Mouse (Mus musculus): ENCODE measurements at regions not wholly inside any gene's neighbourhood (a gene's known extent, or its start where the extent isn't known, plus 50 kb on each side); places are given as distances from the start of the nearest gene placed in this dataset.

DNA sequence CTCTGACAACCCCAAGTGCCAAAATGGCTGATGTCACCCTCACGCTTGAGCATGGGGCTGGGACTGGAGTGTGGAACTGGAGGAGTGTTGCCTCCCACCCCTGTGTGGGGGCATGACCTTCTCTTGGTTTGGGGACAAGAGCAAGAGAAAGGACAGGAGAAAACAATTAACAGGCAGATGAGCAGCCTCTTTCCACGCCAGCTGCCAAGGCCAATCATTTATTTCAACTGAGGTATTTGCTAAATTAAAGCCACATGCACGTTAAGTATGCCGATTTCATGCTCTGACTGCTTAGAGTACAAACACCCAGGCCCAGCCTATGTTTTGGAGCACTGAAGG lies 119.3 kb upstream of the Prok2 start:
- TF ChIP-seq SIN3A (IDR thresholded peaks at IDR 0.05; ENCODE audit: low read length) = no peak
- TF ChIP-seq POLR2A (IDR thresholded peaks at IDR 0.05; ENCODE audit: control insufficient read depth in 1 of 2, insufficient read depth in 1 of 2, low read depth in 1 of 2, low read length in 2 of 2, poor library complexity in 1 of 2) = no peak
- TF ChIP-seq ZKSCAN1 (IDR thresholded peaks at IDR 0.05; ENCODE audit: low read depth, low read length) = no peak
- no peak overlapping the region for H3K27ac ChIP-seq (ENCODE audit: control insufficient read depth, low read depth, low read length)
- no peaks in the 10 kb centered on the region for H3K36me3 ChIP-seq (ENCODE audit: control insufficient read depth in 1 of 2, insufficient read depth in 2 of 2, low read length in 2 of 2)
- no peak overlapping the region for H3K4me3 ChIP-seq (ENCODE audit: control insufficient read depth in 1 of 2, insufficient read depth in 1 of 2, low read depth in 2 of 2, low read length in 2 of 2)
- H3K27me3 ChIP-seq (ENCODE audit: control insufficient read depth in 1 of 2, insufficient read depth in 2 of 2, low read length in 2 of 2) = no peaks in the 10 kb centered on the region
- no peaks in the 10 kb centered on the region for H3K79me2 ChIP-seq (ENCODE audit: control insufficient read depth, insufficient read depth, low read length, poor library complexity)
- no peaks in the 10 kb centered on the region for H3K9me3 ChIP-seq (replicated peaks; ENCODE audit: insufficient read depth, low read length)
- DNase-seq (ENCODE audit: low read depth, low spot score) = no peak
- no peak overlapping the region for H3K9ac ChIP-seq (ENCODE audit: control insufficient read depth, low read depth, low read length, poor library complexity, severe bottlenecking)
- H3K4me1 ChIP-seq (ENCODE audit: control insufficient read depth in 1 of 2, insufficient read depth in 2 of 2, low read length in 2 of 2) = no peaks in the 10 kb centered on the region

DNA sequence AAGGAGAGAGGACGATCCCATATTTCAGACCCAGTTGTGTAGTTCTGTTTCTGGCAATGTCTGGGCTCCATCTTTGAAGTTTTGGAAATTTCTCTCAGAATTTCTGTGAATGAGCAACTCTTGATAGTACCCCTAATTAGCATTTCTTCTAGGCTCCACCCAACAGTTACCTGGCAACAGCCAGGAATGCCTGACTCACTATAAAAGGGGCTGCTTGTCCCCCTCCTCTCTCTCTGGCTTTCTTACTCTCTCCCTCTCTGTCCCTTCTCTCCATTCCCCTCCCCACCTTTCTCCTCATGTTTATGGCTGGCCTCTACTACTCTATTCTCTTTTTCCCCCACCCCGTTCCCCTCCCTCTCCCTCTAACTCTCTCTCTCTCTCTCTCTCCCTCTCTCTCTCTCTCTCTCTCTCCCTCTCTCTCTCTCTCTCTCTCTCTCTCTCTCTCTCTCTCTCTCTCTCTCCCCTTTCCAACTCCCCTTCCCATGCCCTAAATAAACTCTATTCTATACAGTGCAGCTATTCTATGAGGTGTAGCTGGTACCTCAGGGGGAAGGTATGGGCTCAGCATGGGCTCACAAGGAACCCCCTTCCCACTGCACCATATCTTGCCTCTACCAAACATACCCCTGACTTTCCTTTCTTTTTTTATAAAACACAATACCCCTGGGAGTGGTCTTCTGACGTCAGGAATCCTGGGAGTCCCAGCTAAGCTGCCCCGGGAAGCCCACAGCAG lies 118.7 kb upstream of the Prok2 start:
- no peak overlapping the region for H3K27ac ChIP-seq (ENCODE audit: control insufficient read depth, low read depth, low read length)
- H3K9me3 ChIP-seq (replicated peaks; ENCODE audit: insufficient read depth, low read length) = no peaks in the 10 kb centered on the region
- H3K27me3 ChIP-seq (ENCODE audit: control insufficient read depth in 1 of 2, insufficient read depth in 2 of 2, low read length in 2 of 2) = no peaks in the 10 kb centered on the region
- no peaks in the 10 kb centered on the region for H3K36me3 ChIP-seq (ENCODE audit: control insufficient read depth in 1 of 2, insufficient read depth in 2 of 2, low read length in 2 of 2)
- no peak for TF ChIP-seq TCF12 (IDR thresholded peaks at IDR 0.05; ENCODE audit: low read depth, low read length)
- no peak for TF ChIP-seq CHD1 (IDR thresholded peaks at IDR 0.05; ENCODE audit: low read depth, low read length)
- TF ChIP-seq RCOR1 (IDR thresholded peaks at IDR 0.05; ENCODE audit: low read depth, low read length) = no peak
- TF ChIP-seq GABPA (IDR thresholded peaks at IDR 0.05; ENCODE audit: low read depth, low read length) = no peak
- no peak for TF ChIP-seq E2F4 (IDR thresholded peaks at IDR 0.05; ENCODE audit: borderline replicate concordance, low read depth, low read length)
- no peak for TF ChIP-seq SIN3A (IDR thresholded peaks at IDR 0.05; ENCODE audit: low read length)
- TF ChIP-seq USF2 (IDR thresholded peaks at IDR 0.05; ENCODE audit: borderline replicate concordance in 1 of 2, insufficient read depth in 1 of 2, low read depth in 1 of 2, low read length in 2 of 2) = no peak
- TF ChIP-seq POLR2AphosphoS2 (IDR thresholded peaks at IDR 0.05; ENCODE audit: low read length) = no peak
- TF ChIP-seq POLR2AphosphoS5 (IDR thresholded peaks at IDR 0.05; ENCODE audit: borderline replicate concordance, low read depth, low read length) = no peak
- no peak for TF ChIP-seq EP300 (IDR thresholded peaks at IDR 0.05; ENCODE audit: low read depth in 1 of 2, low read length in 2 of 2)
- TF ChIP-seq ELF1 (IDR thresholded peaks at IDR 0.05; ENCODE audit: low read depth, low read length) = no peak
- no peak for TF ChIP-seq KAT2A (conservative IDR thresholded peaks at IDR 0.05; ENCODE audit: low read depth, low read length)
- no peak for TF ChIP-seq BHLHE40 (IDR thresholded peaks at IDR 0.05; ENCODE audit: borderline replicate concordance, low read depth, low read length)
- TF ChIP-seq ZC3H11A (IDR thresholded peaks at IDR 0.05; ENCODE audit: low read depth, low read length) = no peak
- no peak for TF ChIP-seq ZNF384 (IDR thresholded peaks at IDR 0.05; ENCODE audit: low read depth, low read length)
- TF ChIP-seq USF1 (IDR thresholded peaks at IDR 0.05; ENCODE audit: low read depth, low read length) = no peak
- no peak for TF ChIP-seq CHD2 (IDR thresholded peaks at IDR 0.05; ENCODE audit: low read length)
- TF ChIP-seq TBP (IDR thresholded peaks at IDR 0.05; ENCODE audit: low read depth, low read length) = no peak
- no peak for TF ChIP-seq CTCF (IDR thresholded peaks at IDR 0.05 in 2 of 3, conservative IDR thresholded peaks at IDR 0.05 in 1 of 3; ENCODE audit: control insufficient read depth in 1 of 3, insufficient read depth in 1 of 3, low read depth in 2 of 3, low read length in 3 of 3, poor library complexity in 1 of 3, severe bottlenecking in 1 of 3)
- TF ChIP-seq NELFE (IDR thresholded peaks at IDR 0.05; ENCODE audit: low read depth, low read length) = no peak
- no peak overlapping the region for H3K9ac ChIP-seq (ENCODE audit: control insufficient read depth, low read depth, low read length, poor library complexity, severe bottlenecking)
- H3K4me1 ChIP-seq (ENCODE audit: control insufficient read depth in 1 of 2, insufficient read depth in 2 of 2, low read length in 2 of 2) = no peaks in the 10 kb centered on the region
- H3K4me3 ChIP-seq (ENCODE audit: control insufficient read depth in 1 of 2, insufficient read depth in 1 of 2, low read depth in 2 of 2, low read length in 2 of 2) = no peak overlapping the region
- DNase-seq (ENCODE audit: low read depth, low spot score) = no peak
- no peaks in the 10 kb centered on the region for H3K79me2 ChIP-seq (ENCODE audit: control insufficient read depth, insufficient read depth, low read length, poor library complexity)

Measured in MEL (cell line).